Mouse (Mus musculus): Measurements from ENCODE around the gene Ube2b.

The Ube2b gene

DNA sequence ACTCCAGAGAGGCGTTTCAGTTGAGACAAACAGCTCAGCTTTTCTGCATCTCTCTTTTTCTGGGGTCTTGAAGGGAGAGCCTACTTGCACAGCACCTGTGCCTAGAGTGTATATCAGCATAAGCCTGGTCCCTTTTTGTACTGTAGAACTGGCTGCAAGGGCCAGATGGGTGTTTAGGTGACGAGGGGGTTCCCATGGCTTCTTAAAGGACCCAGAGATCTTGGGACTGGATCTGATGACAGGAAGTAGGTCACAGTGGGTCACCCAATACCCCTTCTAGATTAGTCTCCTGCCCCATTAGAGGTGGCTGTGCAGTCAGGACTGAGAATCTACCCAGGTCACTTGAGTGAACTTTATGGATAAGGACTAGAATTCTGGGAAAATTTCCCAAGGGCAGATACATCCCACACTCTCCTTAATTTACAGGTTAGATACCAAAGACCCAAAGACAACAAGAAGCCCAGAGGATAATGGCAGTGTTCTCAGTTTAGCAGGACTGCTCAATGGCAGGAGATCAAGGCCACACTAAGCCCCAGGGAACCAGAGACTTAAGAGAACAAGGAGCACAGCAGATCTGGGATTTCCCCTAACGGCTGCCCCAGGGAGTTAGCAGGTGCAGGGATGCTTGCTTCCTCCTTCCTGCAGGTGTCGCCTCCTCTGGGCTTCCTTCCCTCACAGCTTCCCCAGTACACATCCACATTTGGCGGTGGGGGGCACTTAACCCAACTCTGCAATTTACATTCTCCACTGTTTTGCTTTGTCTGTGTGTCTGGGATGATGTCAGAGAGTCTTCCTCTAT is 64.7 kb downstream of the Ube2b start:
- peak; percentile 40 for DNase-seq (ENCODE audit: low read depth, low spot score)

Data from ES-CJ7 (cell line).